Mouse (Mus musculus): Measurements from ENCODE around the gene Hhat. TPM values are rescaled to one million over a fixed set of nuclear protein-coding genes. Genes with fewer than 3 reads are reported as not detected.

The Hhat gene
- total RNA-seq, 2 experiments from 2014 or later: 1.0 to 2.4 TPM

GRCm38 (mm10) chr1:192515373-192515772 lies 255.7 kb downstream of the Hhat start:
- ATAC-seq (replicated peaks; ENCODE audit: poor library complexity, severe bottlenecking): no peak

GRCm38 (mm10) chr1:192512821-192513220 lies 258.2 kb downstream of the Hhat start:
- ATAC-seq (replicated peaks; ENCODE audit: poor library complexity, severe bottlenecking): peak; percentile 77

- no peak for ATAC-seq (replicated peaks; ENCODE audit: poor library complexity, severe bottlenecking)
Observed at GRCm38 (mm10) chr1:192503651-192504050, 267.4 kb downstream of the Hhat start.

- no peak for ATAC-seq (replicated peaks; ENCODE audit: poor library complexity, severe bottlenecking)
Observed at GRCm38 (mm10) chr1:192502835-192503234, 268.2 kb downstream of the Hhat start.

GRCm38 (mm10) chr1:192502016-192502415 lies 269.0 kb downstream of the Hhat start:
- no peak for ATAC-seq (replicated peaks; ENCODE audit: poor library complexity, severe bottlenecking)

- ATAC-seq (replicated peaks; ENCODE audit: poor library complexity, severe bottlenecking): no peak
Observed at GRCm38 (mm10) chr1:192497505-192497904, 273.5 kb downstream of the Hhat start.

GRCm38 (mm10) chr1:192489908-192490825 lies 280.9 kb downstream of the Hhat start:
- ATAC-seq (replicated peaks; ENCODE audit: poor library complexity, severe bottlenecking): no peak

GRCm38 (mm10) chr1:192487571-192487970 lies 283.5 kb downstream of the Hhat start:
- ATAC-seq (replicated peaks; ENCODE audit: poor library complexity, severe bottlenecking): no peak

GRCm38 (mm10) chr1:192485030-192485429 lies 286.0 kb downstream of the Hhat start:
- ATAC-seq (replicated peaks; ENCODE audit: poor library complexity, severe bottlenecking): no peak

- ATAC-seq (replicated peaks; ENCODE audit: poor library complexity, severe bottlenecking): no peak
Observed at GRCm38 (mm10) chr1:192481446-192481845, 289.6 kb downstream of the Hhat start.

GRCm38 (mm10) chr1:192480072-192480784 lies 290.8 kb downstream of the Hhat start:
- no peak for ATAC-seq (replicated peaks; ENCODE audit: poor library complexity, severe bottlenecking)

- no peak for ATAC-seq (replicated peaks; ENCODE audit: poor library complexity, severe bottlenecking)
Observed at GRCm38 (mm10) chr1:192478176-192478575, 292.8 kb downstream of the Hhat start.

GRCm38 (mm10) chr1:192477556-192477955 lies 293.5 kb downstream of the Hhat start:
- no peak for ATAC-seq (replicated peaks; ENCODE audit: poor library complexity, severe bottlenecking)

- ATAC-seq (replicated peaks; ENCODE audit: poor library complexity, severe bottlenecking): no peak
Observed at GRCm38 (mm10) chr1:192476704-192477103, 294.3 kb downstream of the Hhat start.

GRCm38 (mm10) chr1:192473134-192473533 lies 297.9 kb downstream of the Hhat start:
- no peak for ATAC-seq (replicated peaks; ENCODE audit: poor library complexity, severe bottlenecking)

- no peak for ATAC-seq (replicated peaks; ENCODE audit: poor library complexity, severe bottlenecking)
Observed at GRCm38 (mm10) chr1:192472366-192472765, 298.7 kb downstream of the Hhat start.

- no peak for ATAC-seq (replicated peaks; ENCODE audit: poor library complexity, severe bottlenecking)
Observed at GRCm38 (mm10) chr1:192463732-192464131, 307.3 kb downstream of the Hhat start.

GRCm38 (mm10) chr1:192457526-192458206 lies 313.4 kb downstream of the Hhat start:
- no peak for ATAC-seq (replicated peaks; ENCODE audit: poor library complexity, severe bottlenecking)

- ATAC-seq (replicated peaks; ENCODE audit: poor library complexity, severe bottlenecking): no peak
Observed at GRCm38 (mm10) chr1:192457037-192457436, 314.0 kb downstream of the Hhat start.

GRCm38 (mm10) chr1:192454981-192455380 lies 316.0 kb downstream of the Hhat start:
- ATAC-seq (replicated peaks; ENCODE audit: poor library complexity, severe bottlenecking): no peak

GRCm38 (mm10) chr1:192454501-192454900 lies 316.5 kb downstream of the Hhat start:
- ATAC-seq (replicated peaks; ENCODE audit: poor library complexity, severe bottlenecking): no peak

Data from granulocyte monocyte progenitor cell, adult 5-6 weeks (primary cell).